Mouse (Mus musculus): ENCODE data around the gene Pabpn1l.
A peak's percentile ranks its signal among the peaks of the same experiment; 100 is the strongest.
"Not testable (repeated sequence)": the region's sequence is repeated elsewhere in the genome, so short reads cannot be mapped to it uniquely, and the experiment has no call there.

Gene Pabpn1l

DNA sequence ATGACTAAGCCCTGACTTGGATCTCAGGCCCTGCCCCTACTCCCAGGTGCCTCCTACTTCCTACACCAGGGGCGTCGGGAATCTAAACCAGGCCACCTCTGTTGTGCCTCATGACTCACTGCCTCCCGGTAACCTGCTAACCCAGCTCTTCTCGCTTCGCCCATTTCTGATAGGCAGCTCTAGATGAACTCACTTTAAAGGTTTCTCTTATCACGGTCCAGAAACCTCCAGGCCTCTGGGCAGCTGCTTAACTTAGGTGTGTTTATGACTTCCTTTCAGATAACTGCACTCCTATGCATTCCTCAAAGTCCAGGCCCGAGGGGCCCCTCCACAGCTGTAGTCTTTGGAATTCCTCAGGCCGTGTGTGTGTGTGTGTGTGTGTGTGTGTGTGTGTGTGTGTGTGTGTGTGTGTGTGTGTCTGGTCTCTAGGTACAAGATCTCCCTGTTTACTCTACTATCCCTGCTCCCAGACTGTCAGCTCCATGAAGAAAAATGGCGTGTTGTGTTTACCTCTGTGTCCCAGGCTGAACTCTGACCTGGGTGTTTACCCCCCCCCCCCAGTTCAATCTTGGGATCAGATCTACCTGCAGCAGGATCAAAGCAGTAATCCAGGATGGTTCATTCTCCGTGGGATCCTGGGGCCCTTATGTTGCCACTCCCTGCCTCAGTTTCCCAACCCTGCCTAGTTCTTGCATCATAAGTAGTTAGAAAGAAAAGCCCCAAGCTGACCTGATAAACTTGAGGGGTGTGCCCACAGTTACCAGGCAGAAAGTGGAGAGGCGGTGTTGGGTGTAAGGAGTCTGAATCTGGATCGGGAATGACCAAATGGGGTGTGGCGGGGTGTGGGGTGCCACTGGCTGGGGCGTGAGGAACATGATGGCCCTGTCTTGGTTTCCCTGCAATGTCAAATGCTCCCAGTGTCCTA, 13.6 kb upstream of the Pabpn1l start:
- TF ChIP-seq NANOG (IDR thresholded peaks at IDR 0.05; ENCODE audit: borderline replicate concordance, low read length) (no peak), POU5F1 (IDR thresholded peaks at IDR 0.05; ENCODE audit: borderline replicate concordance, low read length) (no peak), CTCF (conservative IDR thresholded peaks at IDR 0.05; ENCODE audit: low read length) (no peak)
- Histone ChIP-seq H3K27me3 (ENCODE audit: insufficient read depth, low read length) (peaks cover 6% of the 10 kb centered on the region), H3K36me3 (ENCODE audit: insufficient read depth, low read length) (no peaks in the 10 kb centered on the region)

DNA sequence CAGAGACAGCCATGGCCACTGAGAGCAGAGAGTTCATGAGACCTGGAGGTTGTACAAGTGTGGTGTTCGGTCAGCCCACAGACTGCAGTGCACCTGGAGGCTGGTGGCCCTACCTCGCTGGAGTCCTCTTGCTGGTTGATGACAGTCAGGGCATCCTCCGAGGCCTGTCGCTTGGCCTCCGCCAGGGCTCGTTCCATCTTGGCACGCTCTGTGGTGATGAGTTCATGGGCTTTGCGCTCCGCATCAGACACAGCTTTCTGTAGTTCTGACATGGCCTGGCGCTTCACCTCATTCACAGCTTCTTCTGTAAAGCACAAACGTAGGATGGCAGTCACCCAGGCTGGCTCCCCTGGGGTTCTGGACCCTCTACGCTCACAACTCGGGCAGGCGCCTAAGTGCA, 10.7 kb upstream of the Pabpn1l start:
- Histone ChIP-seq H3K4me3 (replicated peaks; ENCODE audit: low read length) (no peak overlapping the region), H3K4me1 (replicated peaks; ENCODE audit: low read depth, low read length) (peaks cover 38% of the 10 kb centered on the region), H3K27me3 (ENCODE audit: insufficient read depth, low read length) (peaks cover 11% of the 10 kb centered on the region; the same call in 1 of the 2 replicates), H3K9me3 (ENCODE audit: low read length) (no peaks in the 10 kb centered on the region), H3K36me3 (ENCODE audit: insufficient read depth, low read length) (no peaks in the 10 kb centered on the region)
- TF ChIP-seq CTCF (conservative IDR thresholded peaks at IDR 0.05; ENCODE audit: low read length) (no peak), NANOG (IDR thresholded peaks at IDR 0.05; ENCODE audit: borderline replicate concordance, low read length) (no peak), POU5F1 (IDR thresholded peaks at IDR 0.05; ENCODE audit: borderline replicate concordance, low read length) (no peak)

More for the DNA sequence above, 13.6 kb upstream of the Pabpn1l start:
- H3K9me3 ChIP-seq (ENCODE audit: low read length): no peaks in the 10 kb centered on the region
- no peak overlapping the region for H3K4me3 ChIP-seq (replicated peaks; ENCODE audit: low read length)
- H3K4me1 ChIP-seq (replicated peaks; ENCODE audit: low read depth, low read length): peaks cover 49% of the 10 kb centered on the region

DNA sequence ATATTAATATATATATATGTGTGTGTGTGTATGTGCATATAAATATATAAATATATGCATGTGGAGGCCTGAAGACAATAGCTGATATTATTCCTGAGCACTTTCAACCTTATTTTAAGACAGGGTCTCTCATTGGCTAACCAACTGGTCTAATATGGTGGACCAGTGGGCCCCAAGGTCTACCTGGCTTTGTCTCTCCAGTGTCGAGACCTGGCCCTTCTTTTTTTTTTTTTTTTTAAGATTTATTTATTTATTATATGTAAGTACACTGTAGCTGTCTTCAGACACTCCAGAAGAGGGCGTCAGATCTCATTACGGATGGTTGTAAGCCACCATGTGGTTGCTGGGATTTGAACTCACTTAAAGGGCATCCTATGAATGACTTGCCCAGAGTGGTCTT, 9.6 kb upstream of the Pabpn1l start:
- H3K4me3 ChIP-seq (replicated peaks; ENCODE audit: low read length); H3K9me3 ChIP-seq (ENCODE audit: low read length); H3K36me3 ChIP-seq (ENCODE audit: insufficient read depth, low read length): not testable (repeated sequence)
- Histone ChIP-seq H3K4me1 (replicated peaks; ENCODE audit: low read depth, low read length) (peaks cover 30% of the 10 kb centered on the region), H3K27me3 (ENCODE audit: insufficient read depth, low read length) (peaks cover 11% of the 10 kb centered on the region; the same call in 1 of the 2 replicates)

DNA sequence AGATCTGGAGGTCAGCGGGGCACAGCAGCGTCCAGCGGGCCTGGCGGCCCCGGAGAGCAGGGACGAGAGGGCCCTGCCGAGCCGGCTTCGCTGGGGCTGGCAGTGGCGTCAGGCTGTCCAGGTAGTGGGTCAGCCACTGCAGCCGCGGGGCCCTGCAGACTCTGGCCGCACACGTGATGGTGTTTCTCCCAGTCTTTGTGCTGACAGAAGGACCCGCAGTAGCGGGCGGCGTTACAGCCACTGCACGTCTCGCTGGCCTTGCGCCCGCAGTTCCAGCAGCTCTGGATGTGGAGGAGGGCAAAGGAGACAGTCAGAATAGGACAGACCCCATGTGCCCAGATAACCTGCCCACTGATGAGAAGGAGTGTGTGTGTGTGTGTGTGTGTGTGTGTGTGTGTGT, 8.2 kb upstream of the Pabpn1l start:
- no peak for TF ChIP-seq CTCF (conservative IDR thresholded peaks at IDR 0.05; ENCODE audit: low read length)
- TF ChIP-seq NANOG (IDR thresholded peaks at IDR 0.05; ENCODE audit: borderline replicate concordance, low read length): no peak
- TF ChIP-seq POU5F1 (IDR thresholded peaks at IDR 0.05; ENCODE audit: borderline replicate concordance, low read length): no peak
- peak overlapping the region; percentile 78 for H3K4me3 ChIP-seq (replicated peaks; ENCODE audit: low read length)
- peaks cover 11% of the 10 kb centered on the region; the same call in 1 of the 2 replicates for H3K27me3 ChIP-seq (ENCODE audit: insufficient read depth, low read length)
- peaks cover 24% of the 10 kb centered on the region for H3K4me1 ChIP-seq (replicated peaks; ENCODE audit: low read depth, low read length)
- no peaks in the 10 kb centered on the region for H3K36me3 ChIP-seq (ENCODE audit: insufficient read depth, low read length)
- no peaks in the 10 kb centered on the region for H3K9me3 ChIP-seq (ENCODE audit: low read length)

DNA sequence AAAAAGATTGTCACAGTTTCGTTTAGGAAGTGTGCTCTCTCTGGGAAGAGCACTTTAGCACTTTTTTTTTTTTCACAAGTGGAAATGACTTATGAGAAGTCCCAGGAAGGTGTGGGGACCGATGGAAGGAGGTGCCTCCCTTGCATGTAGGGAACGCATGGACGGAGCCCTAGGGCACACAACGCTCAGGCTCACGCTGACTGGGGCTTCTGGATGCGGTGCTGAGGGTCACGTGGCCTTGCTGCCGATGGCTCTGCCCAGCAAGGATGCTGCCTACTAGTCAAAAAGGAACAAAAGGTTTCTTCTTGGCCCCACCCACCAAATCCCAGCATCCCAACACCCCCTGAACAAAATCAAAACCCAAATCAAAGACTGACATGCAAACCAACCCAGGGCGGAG, 6.8 kb upstream of the Pabpn1l start:
- Histone ChIP-seq H3K9me3 (ENCODE audit: low read length) (no peaks in the 10 kb centered on the region), H3K4me3 (replicated peaks; ENCODE audit: low read length) (no peak overlapping the region), H3K36me3 (ENCODE audit: insufficient read depth, low read length) (no peaks in the 10 kb centered on the region), H3K4me1 (replicated peaks; ENCODE audit: low read depth, low read length) (peaks cover 22% of the 10 kb centered on the region), H3K27me3 (ENCODE audit: insufficient read depth, low read length) (peaks cover 8% of the 10 kb centered on the region; the same call in 1 of the 2 replicates)
- TF ChIP-seq NANOG (IDR thresholded peaks at IDR 0.05; ENCODE audit: borderline replicate concordance, low read length): no peak
- no peak for TF ChIP-seq CTCF (conservative IDR thresholded peaks at IDR 0.05; ENCODE audit: low read length)
- no peak for TF ChIP-seq POU5F1 (IDR thresholded peaks at IDR 0.05; ENCODE audit: borderline replicate concordance, low read length)

DNA sequence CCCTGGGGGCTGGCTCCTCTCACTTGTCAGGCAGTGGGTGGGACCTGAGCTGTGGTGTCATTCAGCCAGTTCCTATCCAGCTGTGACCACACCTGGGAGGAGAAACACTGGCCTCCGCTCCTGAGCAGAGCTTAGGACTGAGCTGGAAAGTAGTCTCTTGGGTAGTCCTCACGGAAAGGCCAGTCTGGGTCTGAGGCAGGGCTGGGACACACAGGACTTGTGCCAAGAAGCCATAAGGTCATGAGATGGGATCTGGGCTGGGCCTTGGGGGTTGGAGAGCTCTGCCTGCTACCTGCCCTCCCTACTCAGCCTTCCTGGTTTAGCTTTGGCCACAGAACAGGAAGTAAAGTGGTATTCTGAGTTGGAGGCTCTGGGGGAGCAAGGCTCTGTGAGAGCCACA, 4.4 kb upstream of the Pabpn1l start:
- peaks cover 23% of the 10 kb centered on the region for H3K4me1 ChIP-seq (replicated peaks; ENCODE audit: low read depth, low read length)
- H3K4me3 ChIP-seq (replicated peaks; ENCODE audit: low read length): no peak overlapping the region
- H3K9me3 ChIP-seq (ENCODE audit: low read length): no peaks in the 10 kb centered on the region
- H3K36me3 ChIP-seq (ENCODE audit: insufficient read depth, low read length): no peaks in the 10 kb centered on the region
- no peak for TF ChIP-seq CTCF (conservative IDR thresholded peaks at IDR 0.05; ENCODE audit: low read length)
- no peak for TF ChIP-seq POU5F1 (IDR thresholded peaks at IDR 0.05; ENCODE audit: borderline replicate concordance, low read length)
- no peak for TF ChIP-seq NANOG (IDR thresholded peaks at IDR 0.05; ENCODE audit: borderline replicate concordance, low read length)
- peaks cover 8% of the 10 kb centered on the region; the same call in 1 of the 2 replicates for H3K27me3 ChIP-seq (ENCODE audit: insufficient read depth, low read length)

DNA sequence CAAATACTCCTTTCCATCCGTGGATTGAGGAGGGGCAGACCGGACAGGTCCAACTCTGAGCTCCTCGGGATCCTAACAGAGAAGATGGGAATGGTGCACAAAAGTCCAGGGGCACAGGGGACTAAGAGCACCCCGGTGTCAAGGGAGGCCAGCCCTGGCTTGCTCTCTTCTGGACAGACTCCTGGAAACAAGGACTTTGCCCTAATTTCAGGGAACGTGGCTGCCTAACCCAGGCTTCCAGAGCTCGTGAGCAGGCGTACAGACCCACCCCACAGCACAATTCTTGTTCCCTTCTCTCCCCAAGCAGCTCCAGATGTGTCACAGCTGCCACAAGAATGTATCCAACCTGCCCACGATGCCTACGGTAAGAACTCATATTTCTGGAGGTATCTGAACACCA, 3.3 kb upstream of the Pabpn1l start:
- no peak for TF ChIP-seq CTCF (conservative IDR thresholded peaks at IDR 0.05; ENCODE audit: low read length)
- no peak for TF ChIP-seq NANOG (IDR thresholded peaks at IDR 0.05; ENCODE audit: borderline replicate concordance, low read length)
- peaks cover 23% of the 10 kb centered on the region for H3K4me1 ChIP-seq (replicated peaks; ENCODE audit: low read depth, low read length)

DNA sequence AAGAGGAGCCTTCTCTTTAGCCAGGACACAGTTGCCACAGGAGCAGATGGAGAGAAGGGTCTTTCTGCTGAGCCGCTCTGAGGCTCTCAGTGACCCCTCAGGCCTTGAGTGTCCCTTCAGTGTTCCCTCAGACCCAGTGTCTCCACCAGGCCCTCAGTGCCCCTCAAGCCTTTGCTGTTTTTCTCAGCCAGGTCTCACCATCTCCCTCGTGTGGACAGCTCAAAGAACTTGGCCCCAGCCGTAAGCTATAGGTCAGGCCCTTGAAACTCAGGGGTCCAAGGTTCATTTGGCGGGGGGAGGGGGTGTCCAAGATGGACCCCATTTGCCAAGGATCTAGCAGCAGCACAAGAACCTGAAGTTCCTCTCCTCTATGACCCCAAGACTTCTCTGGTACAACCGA, 2.1 kb upstream of the Pabpn1l start:
- no peaks in the 10 kb centered on the region for H3K9me3 ChIP-seq (ENCODE audit: low read length)
- no peaks in the 10 kb centered on the region for H3K27me3 ChIP-seq (ENCODE audit: insufficient read depth, low read length)
- peaks cover 22% of the 10 kb centered on the region for H3K4me1 ChIP-seq (replicated peaks; ENCODE audit: low read depth, low read length)
- H3K36me3 ChIP-seq (ENCODE audit: insufficient read depth, low read length): no peaks in the 10 kb centered on the region
- no peak for TF ChIP-seq POU5F1 (IDR thresholded peaks at IDR 0.05; ENCODE audit: borderline replicate concordance, low read length)
- no peak for TF ChIP-seq NANOG (IDR thresholded peaks at IDR 0.05; ENCODE audit: borderline replicate concordance, low read length)
- no peak overlapping the region for H3K4me3 ChIP-seq (replicated peaks; ENCODE audit: low read length)

More for the DNA sequence above, 3.3 kb upstream of the Pabpn1l start:
- Histone ChIP-seq H3K36me3 (ENCODE audit: insufficient read depth, low read length) (no peaks in the 10 kb centered on the region), H3K4me3 (replicated peaks; ENCODE audit: low read length) (no peak overlapping the region), H3K27me3 (ENCODE audit: insufficient read depth, low read length) (peaks cover 7% of the 10 kb centered on the region; the same call in 1 of the 2 replicates), H3K9me3 (ENCODE audit: low read length) (no peaks in the 10 kb centered on the region)

All from E14TG2a.4 (cell line).